Mouse (Mus musculus) MEL (cell line): Measurements from ENCODE around the gene Specc1l. TPM values are rescaled to one million over a fixed set of nuclear protein-coding genes. Genes with fewer than 3 reads are reported as not detected.

ENCODE experiments used
- DNase-seq: peaks from one replicate; pipeline ENCODE4 v3.0.0; 2011; ENCODE audit warnings: low read depth, low spot score
- H3K27ac ChIP-seq: 2 replicates; pipeline ENCODE4 v1.5.1; 2012; ENCODE audit warnings: low read depth, mild to moderate bottlenecking, control low read depth, low read length, moderate library complexity; ENCODE audit not compliant: control insufficient read depth
- H3K27me3 ChIP-seq, 2 experiments: fragments of 150-350 bp in 1 of 2; sonication (generic) in 1 of 2; 2 replicates each; pipeline ENCODE4 v1.6.1; 2012; ENCODE audit warnings: low read length in 2 of 2, mild to moderate bottlenecking in 2 of 2, improper control_type of control experiment in 1 of 2, moderate library complexity in 1 of 2; ENCODE audit not compliant: insufficient read depth in 2 of 2, control insufficient read depth in 1 of 2
- H3K36me3 ChIP-seq, 2 experiments: 2 replicates each; pipeline ENCODE4 v1.6.1; 2012 to 2014; ENCODE audit warnings: low read length in 2 of 2, improper control_type of control experiment in 1 of 2, inconsistent platforms in 1 of 2, mild to moderate bottlenecking in 1 of 2; ENCODE audit not compliant: insufficient read depth in 2 of 2, control insufficient read depth in 1 of 2
- H3K4me1 ChIP-seq, 2 experiments: fragments of 150-350 bp in 1 of 2; sonication (generic) in 1 of 2; 2 replicates each; pipeline ENCODE4 v1.6.1; 2012; ENCODE audit warnings: low read length in 2 of 2, improper control_type of control experiment in 1 of 2, mild to moderate bottlenecking in 1 of 2; ENCODE audit not compliant: insufficient read depth in 2 of 2, control insufficient read depth in 1 of 2
- H3K4me3 ChIP-seq, 2 experiments: fragments of 150-350 bp in 1 of 2; sonication (generic) in 1 of 2; 2 replicates each; pipeline ENCODE4 v1.5.1; 2012; ENCODE audit warnings: low read depth in 2 of 2, low read length in 2 of 2, mild to moderate bottlenecking in 2 of 2, moderate library complexity in 2 of 2, control low read depth in 1 of 2, improper control_type of control experiment in 1 of 2; ENCODE audit not compliant: control insufficient read depth in 1 of 2, insufficient read depth in 1 of 2
- H3K79me2 ChIP-seq: 2 replicates; pipeline ENCODE4 v1.6.1; 2012; ENCODE audit warnings: mild to moderate bottlenecking, low read length, moderate library complexity; ENCODE audit not compliant: control insufficient read depth, poor library complexity, insufficient read depth
- H3K9ac ChIP-seq: 2 replicates; pipeline ENCODE4 v1.6.1; 2012; ENCODE audit warnings: low read depth, mild to moderate bottlenecking, control low read depth, low read length, moderate library complexity; ENCODE audit not compliant: control insufficient read depth, poor library complexity, severe bottlenecking
- H3K9me3 ChIP-seq: fragments of 150-350 bp; sonication (generic); replicated peaks from 2 replicates; pipeline ENCODE4 v1.6.1; 2012; ENCODE audit warnings: mild to moderate bottlenecking, low read length, improper control_type of control experiment, moderate library complexity; ENCODE audit not compliant: insufficient read depth
- BHLHE40 ChIP-seq: IDR thresholded peaks from 2 replicates; pipeline ENCODE4 v1.6.1; 2012; ENCODE audit warnings: low read depth, mild to moderate bottlenecking, inconsistent platforms, low read length, improper control_type of control experiment, borderline replicate concordance
- CHD2 ChIP-seq: IDR thresholded peaks from 2 replicates; pipeline ENCODE4 v1.6.1; 2011; ENCODE audit warnings: low read length, improper control_type of control experiment
- E2F4 ChIP-seq: IDR thresholded peaks from 2 replicates; pipeline ENCODE4 v1.6.1; 2011; ENCODE audit warnings: low read depth, low read length, improper control_type of control experiment, borderline replicate concordance
- EP300 ChIP-seq, 2 experiments: IDR thresholded peaks; 2 replicates each; pipeline ENCODE4 v1.6.1; 2011; ENCODE audit warnings: improper control_type of control experiment in 2 of 2, low read length in 2 of 2, low read depth in 1 of 2, mild to moderate bottlenecking in 1 of 2
- ETS1 ChIP-seq: IDR thresholded peaks from 2 replicates; pipeline ENCODE4 v1.6.1; 2012; ENCODE audit warnings: low read depth, mild to moderate bottlenecking, inconsistent platforms, low read length, improper control_type of control experiment, moderate library complexity
- GATA1 ChIP-seq: IDR thresholded peaks from 2 replicates; pipeline ENCODE4 v1.6.1; 2011; ENCODE audit warnings: low read depth, low read length, improper control_type of control experiment
- JUND ChIP-seq: IDR thresholded peaks from 2 replicates; pipeline ENCODE4 v1.6.1; 2011; ENCODE audit warnings: low read depth, mild to moderate bottlenecking, improper control_type of control experiment, low read length
- MAFK ChIP-seq: IDR thresholded peaks from 2 replicates; pipeline ENCODE4 v1.6.1; 2011; ENCODE audit warnings: low read depth, mild to moderate bottlenecking, low read length, improper control_type of control experiment, borderline replicate concordance
- MAX ChIP-seq: IDR thresholded peaks from 2 replicates; pipeline ENCODE4 v1.6.1; 2011; ENCODE audit warnings: low read length, improper control_type of control experiment
- MAZ ChIP-seq: IDR thresholded peaks from 2 replicates; pipeline ENCODE4 v1.6.1; 2012; ENCODE audit warnings: low read depth, mild to moderate bottlenecking, inconsistent platforms, low read length, improper control_type of control experiment
- NELFE ChIP-seq: IDR thresholded peaks from 2 replicates; pipeline ENCODE4 v1.6.1; 2011; ENCODE audit warnings: low read depth, low read length, improper control_type of control experiment
- POLR2A ChIP-seq, 2 experiments: IDR thresholded peaks; 2 replicates each; pipeline ENCODE4 v1.6.1; 2011 to 2012; ENCODE audit warnings: low read length in 2 of 2, mild to moderate bottlenecking in 2 of 2, control low read depth in 1 of 2, improper control_type of control experiment in 1 of 2, low read depth in 1 of 2, moderate library complexity in 1 of 2; ENCODE audit not compliant: control insufficient read depth in 1 of 2, insufficient read depth in 1 of 2, poor library complexity in 1 of 2
- POLR2AphosphoS2 ChIP-seq: IDR thresholded peaks from 2 replicates; pipeline ENCODE4 v1.6.1; 2011; ENCODE audit warnings: low read length, improper control_type of control experiment
- RAD21 ChIP-seq: IDR thresholded peaks from 2 replicates; pipeline ENCODE4 v1.6.1; 2011; ENCODE audit warnings: mild to moderate bottlenecking, low read depth, low read length, improper control_type of control experiment
- RCOR1 ChIP-seq: IDR thresholded peaks from 2 replicates; pipeline ENCODE4 v1.6.1; 2012; ENCODE audit warnings: low read depth, mild to moderate bottlenecking, inconsistent platforms, low read length, improper control_type of control experiment
- SMC3 ChIP-seq: IDR thresholded peaks from 2 replicates; pipeline ENCODE4 v1.6.1; 2011; ENCODE audit warnings: low read depth, low read length, improper control_type of control experiment
- TAL1 ChIP-seq: IDR thresholded peaks from 2 replicates; pipeline ENCODE4 v1.6.1; 2012; ENCODE audit warnings: mild to moderate bottlenecking, inconsistent platforms, low read length, moderate library complexity, mixed read lengths
- TCF12 ChIP-seq: IDR thresholded peaks from 2 replicates; pipeline ENCODE4 v1.6.1; 2014; ENCODE audit warnings: low read depth, mild to moderate bottlenecking, inconsistent platforms, low read length, improper control_type of control experiment, moderate library complexity
- UBTF ChIP-seq: IDR thresholded peaks from 2 replicates; pipeline ENCODE4 v1.6.1; 2012; ENCODE audit warnings: low read depth, mild to moderate bottlenecking, inconsistent platforms, low read length, improper control_type of control experiment, moderate library complexity, borderline replicate concordance; ENCODE audit not compliant: insufficient read depth
- USF1 ChIP-seq: IDR thresholded peaks from 2 replicates; pipeline ENCODE4 v1.6.1; 2014; ENCODE audit warnings: low read depth, mild to moderate bottlenecking, inconsistent platforms, low read length, improper control_type of control experiment, moderate library complexity
- USF2 ChIP-seq, 2 experiments: IDR thresholded peaks; 2 replicates each; pipeline ENCODE4 v1.6.1; 2011 to 2012; ENCODE audit warnings: improper control_type of control experiment in 2 of 2, low read length in 2 of 2, borderline replicate concordance in 1 of 2, inconsistent platforms in 1 of 2, low read depth in 1 of 2, mild to moderate bottlenecking in 1 of 2; ENCODE audit not compliant: insufficient read depth in 1 of 2
- ZC3H11A ChIP-seq: IDR thresholded peaks from 2 replicates; pipeline ENCODE4 v1.6.1; 2012; ENCODE audit warnings: low read depth, mild to moderate bottlenecking, inconsistent platforms, low read length, improper control_type of control experiment
- ZKSCAN1 ChIP-seq: IDR thresholded peaks from 2 replicates; pipeline ENCODE4 v1.6.1; 2012; ENCODE audit warnings: low read depth, mild to moderate bottlenecking, inconsistent platforms, low read length, improper control_type of control experiment, moderate library complexity
- ZMIZ1 ChIP-seq: IDR thresholded peaks from 2 replicates; pipeline ENCODE4 v1.6.1; 2012; ENCODE audit warnings: low read depth, mild to moderate bottlenecking, inconsistent platforms, low read length, improper control_type of control experiment, moderate library complexity
- ZNF384 ChIP-seq: IDR thresholded peaks from 2 replicates; pipeline ENCODE4 v1.6.1; 2012; ENCODE audit warnings: low read depth, mild to moderate bottlenecking, inconsistent platforms, low read length, improper control_type of control experiment
- polyA plus RNA-seq, 2 experiments: library from polyadenylated mRNA; stranded (reverse) in 1 of 2; unstranded in 1 of 2; fragments of >175 nt in 1 of 2; fragments of >200 nt in 1 of 2; gene quantifications; 2 replicates each; pipeline versions ENCODE4 v1.2.1 to v1.2.4; 2012; ENCODE audit warnings: low replicate concordance in 2 of 2, low read depth in 1 of 2; ENCODE audit not compliant: insufficient read length in 2 of 2, insufficient read depth in 1 of 2, missing spikeins in 1 of 2
- total RNA-seq: library from RNA; depleted of rRNA; stranded (reverse); fragments of 300-350 nt; gene quantifications from 2 replicates; pipeline ENCODE4 v1.2.3, GENCODE M21; 2012

Gene Specc1l
- total and polyA plus RNA-seq, 3 experiments, result 12.3 to 30.6 (median 15.1) TPM

DNA sequence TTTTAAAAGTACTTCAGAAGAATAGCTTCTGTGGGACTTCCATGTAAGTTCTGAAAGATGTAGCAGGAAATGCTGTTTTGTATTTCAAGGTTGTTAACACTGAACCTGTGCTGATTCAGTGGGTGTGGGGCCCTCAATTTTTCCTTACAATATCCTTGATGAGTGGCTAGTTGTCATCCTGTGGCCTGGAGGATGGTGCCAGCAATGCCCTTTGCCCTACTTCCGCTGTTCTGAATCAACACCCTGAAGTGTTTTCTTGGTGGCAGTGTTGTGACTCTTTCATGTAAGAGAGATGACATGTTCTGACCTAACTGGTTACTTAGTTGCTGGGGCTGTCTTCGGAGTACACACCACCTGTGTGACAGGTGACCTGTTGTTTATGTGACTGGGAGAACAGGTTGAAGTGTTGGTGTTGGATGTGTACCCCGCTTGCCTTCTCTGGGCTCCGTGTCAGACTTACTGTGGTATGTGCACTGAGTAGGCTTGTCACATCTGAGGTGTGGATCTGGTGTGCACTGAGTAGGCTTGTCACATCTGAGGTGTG is 20.8 kb downstream of the Specc1l start:
- H3K36me3 ChIP-seq, result peaks cover 4% of the 10 kb centered on the region in 2 experiments
- no peak overlapping the region for H3K4me3 ChIP-seq
- no peak for DNase-seq
- H3K4me1 ChIP-seq, result no peaks in the 10 kb centered on the region
- 0 out of 2 replicates have a peak, but pooled peaks cover 2% of the 10 kb centered on the region for H3K79me2 ChIP-seq
- no peaks in the 10 kb centered on the region for H3K9me3 ChIP-seq
- H3K9ac ChIP-seq, result no peak overlapping the region
- no peaks in the 10 kb centered on the region for H3K27me3 ChIP-seq
- H3K27ac ChIP-seq, result no peak overlapping the region
- no peak for TF ChIP-seq TCF12
- no peak for TF ChIP-seq ZNF384
- no peak for TF ChIP-seq ZC3H11A
- no peak for TF ChIP-seq MAFK
- no peak for TF ChIP-seq RAD21
- no peak for TF ChIP-seq NELFE
- TF ChIP-seq SMC3, result no peak
- no peak for TF ChIP-seq ZMIZ1
- TF ChIP-seq MAZ, result no peak
- TF ChIP-seq UBTF, result no peak
- no peak for TF ChIP-seq USF2 (IDR thresholded peaks at IDR 0.05; ENCODE audit: borderline replicate concordance in 1 of 2, insufficient read depth in 1 of 2, low read depth in 1 of 2, low read length in 2 of 2)
- no peak for TF ChIP-seq POLR2A (IDR thresholded peaks at IDR 0.05; ENCODE audit: control insufficient read depth in 1 of 2, insufficient read depth in 1 of 2, low read depth in 1 of 2, low read length in 2 of 2, poor library complexity in 1 of 2)
- TF ChIP-seq MAX, result no peak
- TF ChIP-seq CHD2, result no peak
- TF ChIP-seq TAL1, result no peak

DNA sequence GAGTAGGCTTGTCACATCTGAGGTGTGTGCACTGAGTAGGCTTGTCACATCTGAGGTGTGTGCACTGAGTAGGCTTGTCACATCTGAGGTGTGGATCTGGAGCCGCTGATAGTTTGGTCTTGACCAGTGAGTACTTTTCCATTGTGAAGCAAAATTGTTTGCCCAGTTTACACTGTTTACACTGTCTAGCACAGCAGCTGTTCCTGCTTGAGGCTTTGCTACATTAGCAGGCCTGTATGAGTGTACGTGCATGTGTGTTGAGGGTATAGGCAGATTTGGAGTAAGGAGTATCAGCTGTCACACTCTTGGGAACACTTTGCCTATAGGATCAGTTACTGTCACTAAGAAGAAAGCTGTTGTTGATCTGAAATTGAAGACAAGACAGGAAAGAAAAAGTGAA is 21.6 kb downstream of the Specc1l start:
- H3K79me2 ChIP-seq, result no peaks in the 10 kb centered on the region
- H3K9ac ChIP-seq, result no peak overlapping the region
- no peaks in the 10 kb centered on the region for H3K27me3 ChIP-seq
- no peak overlapping the region for H3K27ac ChIP-seq
- no peaks in the 10 kb centered on the region for H3K9me3 ChIP-seq
- TF ChIP-seq ZC3H11A, result no peak
- TF ChIP-seq GATA1, result no peak
- no peak for TF ChIP-seq MAFK
- TF ChIP-seq ZNF384, result no peak
- TF ChIP-seq RCOR1, result no peak
- no peak for TF ChIP-seq CHD2
- no peak for TF ChIP-seq USF2 (IDR thresholded peaks at IDR 0.05; ENCODE audit: borderline replicate concordance in 1 of 2, insufficient read depth in 1 of 2, low read depth in 1 of 2, low read length in 2 of 2)
- no peak for TF ChIP-seq JUND
- TF ChIP-seq TCF12, result no peak
- no peak for TF ChIP-seq BHLHE40
- no peak for TF ChIP-seq EP300 (IDR thresholded peaks at IDR 0.05; ENCODE audit: low read depth in 1 of 2, low read length in 2 of 2)
- TF ChIP-seq UBTF, result no peak
- TF ChIP-seq USF1, result no peak
- no peak for TF ChIP-seq SMC3
- TF ChIP-seq E2F4, result no peak
- TF ChIP-seq MAX, result no peak
- TF ChIP-seq POLR2AphosphoS2, result no peak
- TF ChIP-seq NELFE, result no peak
- TF ChIP-seq ETS1, result no peak
- no peak for TF ChIP-seq ZKSCAN1
- H3K4me1 ChIP-seq, result no peaks in the 10 kb centered on the region
- no peak overlapping the region for H3K4me3 ChIP-seq
- peaks cover 0 to 6% of the 10 kb centered on the region in 2 experiments; a peak in 2 of 4 replicates for H3K36me3 ChIP-seq
- DNase-seq, result no peak
